Mouse (Mus musculus): ENCODE data around the gene Tcn2. TPM values are rescaled to one million over a fixed set of nuclear protein-coding genes. Genes with fewer than 3 reads are reported as not detected.
A peak's percentile ranks its signal among the peaks of the same experiment; 100 is the strongest.

The Tcn2 gene
- polyA plus RNA-seq, 1 experiment from 2014 or later, result 14.8 TPM

GRCm38 (mm10) chr11:3893970-3894369, 38.0 kb downstream of the Tcn2 start:
- 79% methylated on average over 6 of the region's 6 CpGs for WGBS
- Histone ChIP-seq H3K4me3 (replicated peaks; ENCODE audit: low read length) (no peak overlapping the region), H3K9ac (replicated peaks; ENCODE audit: low read depth, low read length) (no peak overlapping the region), H3K4me1 (replicated peaks; ENCODE audit: control insufficient read depth, insufficient read depth, low read length) (peaks cover 9% of the 10 kb centered on the region), H3K9me3 (ENCODE audit: control insufficient read depth, low read length) (no peaks in the 10 kb centered on the region), H3K4me2 (ENCODE audit: low read length) (peak overlapping the region; percentile 84), H3K27ac (ENCODE audit: low read length) (no peak overlapping the region), H3K36me3 (ENCODE audit: control insufficient read depth, insufficient read depth) (peaks cover 4% of the 10 kb centered on the region; the same call in 1 of the 2 replicates), H3K27me3 (replicated peaks; ENCODE audit: control insufficient read depth, insufficient read depth, low read length) (no peaks in the 10 kb centered on the region)
- ATAC-seq, result no peak

GRCm38 (mm10) chr11:3887331-3887730, 44.6 kb downstream of the Tcn2 start:
- Histone ChIP-seq H3K27me3 (replicated peaks; ENCODE audit: control insufficient read depth, insufficient read depth, low read length) (no peaks in the 10 kb centered on the region), H3K4me2 (ENCODE audit: low read length) (no peak overlapping the region), H3K4me1 (replicated peaks; ENCODE audit: control insufficient read depth, insufficient read depth, low read length) (peaks cover 6% of the 10 kb centered on the region; the same call in 1 of the 2 replicates), H3K36me3 (ENCODE audit: control insufficient read depth, insufficient read depth) (no peaks in the 10 kb centered on the region), H3K9ac (replicated peaks; ENCODE audit: low read depth, low read length) (no peak overlapping the region), H3K9me3 (ENCODE audit: control insufficient read depth, low read length) (no peaks in the 10 kb centered on the region), H3K4me3 (replicated peaks; ENCODE audit: low read length) (no peak overlapping the region), H3K27ac (ENCODE audit: low read length) (no peak overlapping the region)
- ATAC-seq, result no peak
- 64% methylated on average over 5 of the region's 5 CpGs for WGBS

GRCm38 (mm10) chr11:3883711-3884110, 48.2 kb downstream of the Tcn2 start:
- 89% methylated on average over 3 of the region's 3 CpGs for WGBS
- H3K9ac ChIP-seq (replicated peaks; ENCODE audit: low read depth, low read length), result no peak overlapping the region
- ATAC-seq, result no peak

GRCm38 (mm10) chr11:3879836-3880235, 52.1 kb downstream of the Tcn2 start:
- no peak overlapping the region for H3K9ac ChIP-seq (replicated peaks; ENCODE audit: low read depth, low read length)
- no peaks in the 10 kb centered on the region for H3K4me1 ChIP-seq (replicated peaks; ENCODE audit: control insufficient read depth, insufficient read depth, low read length)
- H3K4me3 ChIP-seq (replicated peaks; ENCODE audit: low read length), result no peak overlapping the region
- H3K27ac ChIP-seq (ENCODE audit: low read length), result no peak overlapping the region
- 0 out of 2 replicates have a peak, but pooled peaks have one; percentile 38 for ATAC-seq
- no peak overlapping the region for H3K4me2 ChIP-seq (ENCODE audit: low read length)
- H3K9me3 ChIP-seq (ENCODE audit: control insufficient read depth, low read length), result no peaks in the 10 kb centered on the region
- no peaks in the 10 kb centered on the region for H3K27me3 ChIP-seq (replicated peaks; ENCODE audit: control insufficient read depth, insufficient read depth, low read length)
- WGBS, result 40% methylated on average over 2 of the region's 2 CpGs
- no peaks in the 10 kb centered on the region for H3K36me3 ChIP-seq (ENCODE audit: control insufficient read depth, insufficient read depth)

More at GRCm38 (mm10) chr11:3883711-3884110, 48.2 kb downstream of the Tcn2 start:
- no peaks in the 10 kb centered on the region for H3K36me3 ChIP-seq (ENCODE audit: control insufficient read depth, insufficient read depth)
- H3K27me3 ChIP-seq (replicated peaks; ENCODE audit: control insufficient read depth, insufficient read depth, low read length), result no peaks in the 10 kb centered on the region
- no peaks in the 10 kb centered on the region for H3K9me3 ChIP-seq (ENCODE audit: control insufficient read depth, low read length)
- H3K4me2 ChIP-seq (ENCODE audit: low read length), result no peak overlapping the region
- H3K4me3 ChIP-seq (replicated peaks; ENCODE audit: low read length), result no peak overlapping the region
- peaks cover 6% of the 10 kb centered on the region; the same call in 1 of the 2 replicates for H3K4me1 ChIP-seq (replicated peaks; ENCODE audit: control insufficient read depth, insufficient read depth, low read length)
- no peak overlapping the region for H3K27ac ChIP-seq (ENCODE audit: low read length)

- no peak overlapping the region for H3K27ac ChIP-seq (ENCODE audit: low read length)
- ATAC-seq, result no peak
- no peaks in the 10 kb centered on the region for H3K27me3 ChIP-seq (replicated peaks; ENCODE audit: control insufficient read depth, insufficient read depth, low read length)
- H3K36me3 ChIP-seq (ENCODE audit: control insufficient read depth, insufficient read depth), result no peaks in the 10 kb centered on the region
- no peak overlapping the region for H3K9ac ChIP-seq (replicated peaks; ENCODE audit: low read depth, low read length)
- H3K4me3 ChIP-seq (replicated peaks; ENCODE audit: low read length), result no peak overlapping the region
- H3K9me3 ChIP-seq (ENCODE audit: control insufficient read depth, low read length), result no peaks in the 10 kb centered on the region
- H3K4me2 ChIP-seq (ENCODE audit: low read length), result no peak overlapping the region
- WGBS, result 81% methylated on average over 7 of the region's 7 CpGs
- no peaks in the 10 kb centered on the region for H3K4me1 ChIP-seq (replicated peaks; ENCODE audit: control insufficient read depth, insufficient read depth, low read length)
These were observed 53.3 kb downstream of the Tcn2 start for GRCm38 (mm10) chr11:3878660-3879059.

GRCm38 (mm10) chr11:3876419-3876818, 55.5 kb downstream of the Tcn2 start:
- Histone ChIP-seq H3K9ac (replicated peaks; ENCODE audit: low read depth, low read length) (no peak overlapping the region), H3K4me3 (replicated peaks; ENCODE audit: low read length) (no peak overlapping the region), H3K4me1 (replicated peaks; ENCODE audit: control insufficient read depth, insufficient read depth, low read length) (no peaks in the 10 kb centered on the region), H3K36me3 (ENCODE audit: control insufficient read depth, insufficient read depth) (no peaks in the 10 kb centered on the region), H3K27me3 (replicated peaks; ENCODE audit: control insufficient read depth, insufficient read depth, low read length) (no peaks in the 10 kb centered on the region), H3K27ac (ENCODE audit: low read length) (no peak overlapping the region), H3K9me3 (ENCODE audit: control insufficient read depth, low read length) (no peaks in the 10 kb centered on the region), H3K4me2 (ENCODE audit: low read length) (no peak overlapping the region)
- no peak for ATAC-seq
- 73% methylated on average over 6 of the region's 6 CpGs for WGBS

Other genes with a start within 250 kb of the Tcn2 start
- gene Osbp2, start 68.3 kb downstream of the Tcn2 start, polyA plus RNA-seq (2015; fragmentation: Nextera tagmentation; extraction: Ambion mirVana), result 11.8 and 19.5 TPM in 2 replicates
- 0.54 and 0.63 TPM in 2 replicates for gene 4921536K21Rik, start 37.1 kb downstream of the Tcn2 start, polyA plus RNA-seq (2015; fragmentation: Nextera tagmentation; extraction: Ambion mirVana)
- gene Dusp18, start 36.9 kb downstream of the Tcn2 start, polyA plus RNA-seq (2015; fragmentation: Nextera tagmentation; extraction: Ambion mirVana), result 42.4 and 46.0 TPM in 2 replicates
- 11.7 and 14.6 TPM in 2 replicates for gene Slc35e4, start 17.5 kb downstream of the Tcn2 start, polyA plus RNA-seq (2015; fragmentation: Nextera tagmentation; extraction: Ambion mirVana)
- 73.4 and 75.5 TPM in 2 replicates for gene Pes1, start 31.8 kb upstream of the Tcn2 start, polyA plus RNA-seq (2015; fragmentation: Nextera tagmentation; extraction: Ambion mirVana)
- 0.21 and 0.30 TPM in 2 replicates for gene 4930556J24Rik, start 44.6 kb upstream of the Tcn2 start, polyA plus RNA-seq (2015; fragmentation: Nextera tagmentation; extraction: Ambion mirVana)
- gene Gal3st1, start 51.5 kb upstream of the Tcn2 start, polyA plus RNA-seq (2015; fragmentation: Nextera tagmentation; extraction: Ambion mirVana), result 1.6 and 2.6 TPM in 2 replicates
- gene Sec14l4, start 99.3 kb upstream of the Tcn2 start, polyA plus RNA-seq (2015; fragmentation: Nextera tagmentation; extraction: Ambion mirVana), result not detected in 2 replicates
- gene Sec14l3, start 132.7 kb upstream of the Tcn2 start, polyA plus RNA-seq (2015; fragmentation: Nextera tagmentation; extraction: Ambion mirVana), result 1.2 and 2.8 TPM in 2 replicates
- gene Mtfp1, start 163.3 kb upstream of the Tcn2 start, polyA plus RNA-seq (2015; fragmentation: Nextera tagmentation; extraction: Ambion mirVana), result 8.8 and 10.3 TPM in 2 replicates
- gene Sec14l2, start 191.3 kb upstream of the Tcn2 start, polyA plus RNA-seq (2015; fragmentation: Nextera tagmentation; extraction: Ambion mirVana), result 1.6 and 1.7 TPM in 2 replicates
- gene Rnf215, start 203.0 kb upstream of the Tcn2 start, polyA plus RNA-seq (2015; fragmentation: Nextera tagmentation; extraction: Ambion mirVana), result 51.7 and 52.6 TPM in 2 replicates
- gene Ccdc157, start 228.1 kb upstream of the Tcn2 start, polyA plus RNA-seq (2015; fragmentation: Nextera tagmentation; extraction: Ambion mirVana), result 6.7 and 8.0 TPM in 2 replicates
- gene Sf3a1, start 228.2 kb upstream of the Tcn2 start, polyA plus RNA-seq (2015; fragmentation: Nextera tagmentation; extraction: Ambion mirVana), result 59.4 and 60.6 TPM in 2 replicates